Mouse (Mus musculus): Measurements from ENCODE around the gene Flrt1. TPM values are rescaled to one million over a fixed set of nuclear protein-coding genes. Genes with fewer than 3 reads are reported as not detected.

Flrt1 gene
- total and polyA plus RNA-seq, 3 experiments, result not detected

- Histone ChIP-seq H3K4me2 (ENCODE audit: insufficient read depth, low read depth, poor library complexity, severe bottlenecking) (no peak overlapping the region), H3K9ac (ENCODE audit: insufficient read depth, low read depth) (no peak overlapping the region), H3K9me3 (replicated peaks; ENCODE audit: low read length) (no peaks in the 10 kb centered on the region), H3K4me3 (replicated peaks in 1 of 3; ENCODE audit: low read depth in 2 of 3, low read length in 2 of 3, poor library complexity in 1 of 3) (no peak overlapping the region), H3K4me1 (ENCODE audit: control insufficient read depth in 1 of 2, insufficient read depth in 2 of 2) (peaks cover 5 to 12% of the 10 kb centered on the region in 2 experiments; a peak in 3 of 4 replicates), H3K27me3 (replicated peaks) (peaks cover 84% of the 10 kb centered on the region), H3K36me3 (replicated peaks in 1 of 2; ENCODE audit: control insufficient read depth in 1 of 2, insufficient read depth in 1 of 2, low read length in 1 of 2) (no peaks in the 10 kb centered on the region), H3K27ac (ENCODE audit: insufficient read depth, low read depth) (no peak overlapping the region), H3K79me2 (replicated peaks; ENCODE audit: control insufficient read depth, extremely low read depth, insufficient read depth, poor library complexity, severe bottlenecking) (no peaks in the 10 kb centered on the region)
- dilution Hi-C loops (cut with MboI; ENCODE audit: extremely low pct_ligation_motif_present, extremely low pct_unique_long_range_greater_than_20kb, low sequenced_read_pairs), result no loop called here
- TF ChIP-seq TBP (conservative IDR thresholded peaks at IDR 0.05; ENCODE audit: low read depth, low read length), result no peak
- DNase-seq (ENCODE audit: extremely low read depth), result no peak
- in situ Hi-C loops (cut with MboI; ENCODE audit: low pct_ligation_motif_present, low pct_unique_long_range_greater_than_20kb, low sequenced_read_pairs), result no loop called here
Measured at GRCm38 (mm10) chr19:7122277-7122676, 16.7 kb upstream of the Flrt1 start.

- H3K27me3 ChIP-seq (replicated peaks), result peaks cover 84% of the 10 kb centered on the region
- no peak overlapping the region for H3K4me3 ChIP-seq (replicated peaks in 1 of 3; ENCODE audit: low read depth in 2 of 3, low read length in 2 of 3, poor library complexity in 1 of 3)
- peaks cover 5 to 22% of the 10 kb centered on the region in 2 experiments; a peak in 3 of 4 replicates for H3K4me1 ChIP-seq (ENCODE audit: control insufficient read depth in 1 of 2, insufficient read depth in 2 of 2)
- dilution Hi-C loops (cut with MboI; ENCODE audit: extremely low pct_ligation_motif_present, extremely low pct_unique_long_range_greater_than_20kb, low sequenced_read_pairs), result no loop called here
- no peaks in the 10 kb centered on the region for H3K9me3 ChIP-seq (replicated peaks; ENCODE audit: low read length)
- H3K4me2 ChIP-seq (ENCODE audit: insufficient read depth, low read depth, poor library complexity, severe bottlenecking), result no peak overlapping the region
- in situ Hi-C loops (cut with MboI; ENCODE audit: low pct_ligation_motif_present, low pct_unique_long_range_greater_than_20kb, low sequenced_read_pairs), result no loop called here
- no peak overlapping the region for H3K27ac ChIP-seq (ENCODE audit: insufficient read depth, low read depth)
- no peak for TF ChIP-seq ZKSCAN1 (IDR thresholded peaks at IDR 0.05; ENCODE audit: borderline replicate concordance, low read depth, low read length)
- no peak for TF ChIP-seq IRF4 (IDR thresholded peaks at IDR 0.05; ENCODE audit: low read depth, low read length)
- TF ChIP-seq SIN3A (IDR thresholded peaks at IDR 0.05; ENCODE audit: low read length), result no peak
- TF ChIP-seq EP300 (IDR thresholded peaks at IDR 0.05; ENCODE audit: low read length), result no peak
- no peak for TF ChIP-seq MEF2A (IDR thresholded peaks at IDR 0.05; ENCODE audit: borderline replicate concordance, low read depth, low read length)
- TF ChIP-seq PAX5 (IDR thresholded peaks at IDR 0.05; ENCODE audit: low read length), result no peak
- TF ChIP-seq JUN (IDR thresholded peaks at IDR 0.05; ENCODE audit: insufficient read depth, low read depth, low read length), result no peak
- no peak for TF ChIP-seq CTCF (conservative IDR thresholded peaks at IDR 0.05 in 1 of 2, IDR thresholded peaks at IDR 0.05 in 1 of 2; ENCODE audit: low read depth in 2 of 2, low read length in 2 of 2)
- no peak for TF ChIP-seq MXI1 (IDR thresholded peaks at IDR 0.05; ENCODE audit: low read depth, low read length)
- TF ChIP-seq SMC3 (IDR thresholded peaks at IDR 0.05; ENCODE audit: low read depth, low read length), result no peak
- TF ChIP-seq POLR2AphosphoS2 (IDR thresholded peaks at IDR 0.05; ENCODE audit: low read depth, low read length), result no peak
- no peak for TF ChIP-seq ZMIZ1 (IDR thresholded peaks at IDR 0.05; ENCODE audit: low read depth, low read length)
- no peak for TF ChIP-seq MAX (IDR thresholded peaks at IDR 0.05; ENCODE audit: low read length)
- TF ChIP-seq TBP (conservative IDR thresholded peaks at IDR 0.05; ENCODE audit: low read depth, low read length), result no peak
- TF ChIP-seq ELF1 (IDR thresholded peaks at IDR 0.05; ENCODE audit: low read depth, low read length), result no peak
- no peaks in the 10 kb centered on the region for H3K79me2 ChIP-seq (replicated peaks; ENCODE audit: control insufficient read depth, extremely low read depth, insufficient read depth, poor library complexity, severe bottlenecking)
- no peak overlapping the region for H3K9ac ChIP-seq (ENCODE audit: insufficient read depth, low read depth)
- no peak for DNase-seq (ENCODE audit: extremely low read depth)
- H3K36me3 ChIP-seq (replicated peaks in 1 of 2; ENCODE audit: control insufficient read depth in 1 of 2, insufficient read depth in 1 of 2, low read length in 1 of 2), result no peaks in the 10 kb centered on the region
Measured at GRCm38 (mm10) chr19:7121252-7121651, 15.7 kb upstream of the Flrt1 start.

All from CH12.LX (cell line).